Mouse (Mus musculus) brain, embryonic 14.5 days (tissue): ENCODE measurements around the gene Frem2. TPM values are rescaled to one million over a fixed set of nuclear protein-coding genes. Genes with fewer than 3 reads are reported as not detected.

Experiments used
- DNase-seq: peaks from one replicate; pipeline ENCODE4 v3.0.0-alpha.2; 2011; ENCODE audit warnings: low read depth
- CTCF ChIP-seq: fragments of 200-500 bp; IDR thresholded peaks from 2 replicates; pipeline ENCODE4 v1.5.1; 2012; ENCODE audit warnings: inconsistent platforms, mild to moderate bottlenecking, moderate library complexity, borderline replicate concordance; ENCODE audit not compliant: insufficient read depth, insufficient read length; ENCODE audit errors: extremely low read depth
- POLR2A ChIP-seq: fragments of 200-500 bp; IDR thresholded peaks from 2 replicates; pipeline ENCODE4 v1.6.1; 2012; ENCODE audit warnings: mild to moderate bottlenecking, inconsistent platforms, borderline replicate concordance; ENCODE audit not compliant: poor library complexity, insufficient read depth, insufficient read length, severe bottlenecking; ENCODE audit errors: extremely low read depth
- polyA plus RNA-seq: library from polyadenylated mRNA; depleted of rRNA; stranded (reverse); fragments of >200 nt; gene quantifications from 2 replicates; pipeline ENCODE4 v1.2.3, GENCODE M21; 2012

The Frem2 gene
- polyA plus RNA-seq, 1 experiment, result 5.8 TPM

DNA sequence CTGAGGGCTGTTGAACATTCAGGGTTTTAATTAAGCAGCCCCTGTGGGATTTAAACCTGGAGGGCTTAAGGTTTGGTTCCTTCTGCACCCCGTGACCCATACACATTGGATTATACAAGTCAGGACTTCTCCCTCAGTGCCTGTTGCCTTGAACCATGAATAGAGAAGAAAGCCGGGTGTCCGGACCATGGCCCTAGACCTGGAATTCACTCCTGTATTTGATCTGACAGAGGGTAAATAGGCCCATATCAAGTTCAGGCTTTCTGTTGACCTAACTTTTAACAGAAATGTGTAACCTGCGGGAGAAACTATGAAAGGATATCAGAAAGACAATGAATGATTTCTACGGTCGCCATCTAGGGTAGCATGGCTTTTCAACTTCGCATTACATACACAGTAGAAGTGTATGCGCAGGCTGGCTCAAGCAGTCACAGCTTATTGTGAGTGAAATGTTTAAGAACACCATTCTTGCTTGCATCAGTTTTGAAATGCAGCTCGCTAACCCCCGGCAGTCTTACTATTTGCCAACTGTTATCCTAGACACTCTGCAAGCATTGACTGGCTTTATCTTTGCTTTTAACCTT is 77.9 kb downstream of the Frem2 start:
- TF ChIP-seq POLR2A (no peak), CTCF (no peak)
- DNase-seq, result no peak

DNA sequence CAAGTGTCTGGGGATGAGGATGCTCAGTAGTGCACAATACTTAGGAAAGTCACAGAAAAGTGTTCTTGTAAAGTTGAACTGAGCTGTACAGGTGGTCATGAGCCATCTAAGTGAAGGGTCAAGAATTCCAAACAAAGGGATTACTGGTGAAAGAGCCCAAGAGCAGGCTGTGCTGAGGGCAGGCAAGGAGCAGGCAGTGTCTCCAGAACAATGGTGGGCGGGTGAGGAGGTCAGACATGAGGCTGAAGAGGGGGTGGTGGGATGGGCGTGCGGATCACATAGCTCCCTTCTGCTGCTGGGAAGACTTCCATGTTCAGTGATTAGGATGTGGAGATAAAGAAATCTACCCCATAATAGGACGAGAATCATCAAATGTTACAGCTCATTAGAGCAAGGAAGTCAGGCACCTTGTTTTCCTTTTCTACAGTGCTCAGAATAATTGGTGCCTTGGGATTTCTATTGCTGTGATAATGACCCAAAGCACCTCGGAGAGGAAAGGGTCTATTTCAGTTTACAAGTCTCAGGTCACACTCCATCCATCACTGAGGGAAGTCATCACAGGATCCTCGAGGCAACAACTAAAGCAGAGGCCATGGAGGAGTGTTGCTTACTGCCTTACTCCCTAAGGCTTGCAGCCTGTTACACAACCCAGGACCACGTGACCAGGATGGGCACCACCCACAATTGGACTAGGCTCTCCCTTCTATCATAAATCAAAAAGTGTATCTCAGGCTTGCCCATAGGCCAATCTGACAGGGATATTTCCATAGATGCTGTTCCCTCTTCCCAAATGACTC is 80.6 kb downstream of the Frem2 start:
- TF ChIP-seq POLR2A (no peak), CTCF (no peak)
- no peak for DNase-seq

DNA sequence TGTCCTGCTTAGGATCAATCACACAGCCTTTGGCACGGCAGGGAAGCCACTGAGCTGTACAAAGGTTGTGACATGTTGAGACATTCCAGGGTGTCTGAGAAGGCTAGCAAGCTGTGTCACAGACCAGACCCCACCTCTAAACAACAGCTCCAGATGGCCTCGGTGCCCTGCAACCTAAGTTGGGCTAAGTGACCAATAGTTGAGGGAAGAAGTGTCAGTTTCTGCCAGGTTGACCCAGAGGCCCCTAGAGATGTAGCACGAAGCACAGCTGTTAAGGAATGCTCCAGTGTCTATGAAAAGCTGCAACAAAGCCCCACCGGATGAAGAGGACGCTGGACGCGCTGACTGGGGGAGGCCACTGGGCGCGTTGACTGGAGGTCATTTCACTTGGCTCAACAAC is 83.0 kb downstream of the Frem2 start:
- no peak for TF ChIP-seq CTCF
- no peak for TF ChIP-seq POLR2A
- no peak for DNase-seq

DNA sequence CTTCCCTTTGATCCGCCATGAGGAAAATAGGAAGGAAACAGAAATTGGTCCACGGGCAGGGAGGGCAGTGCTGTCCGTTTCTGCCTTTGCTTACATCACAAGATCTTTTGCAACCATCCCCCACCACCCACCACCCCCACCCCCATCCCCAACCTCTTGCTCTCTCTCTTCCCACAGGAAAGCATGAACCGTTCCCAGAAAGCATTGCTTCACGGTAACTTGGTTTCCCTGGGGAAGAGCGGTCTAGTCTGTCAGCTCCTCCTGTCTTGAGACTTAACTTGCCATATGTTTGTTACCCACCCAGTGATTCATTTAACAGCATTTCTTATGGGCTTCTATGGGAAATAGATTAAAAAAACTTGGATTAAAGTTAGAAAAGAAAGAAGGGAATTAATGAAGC is 85.5 kb downstream of the Frem2 start:
- no peak for DNase-seq
- TF ChIP-seq POLR2A, result no peak

GRCm38 (mm10) chr3:53564521-53564920 is 92.6 kb downstream of the Frem2 start:
- TF ChIP-seq POLR2A (no peak), CTCF (no peak)
- peak; percentile 31 for DNase-seq

DNA sequence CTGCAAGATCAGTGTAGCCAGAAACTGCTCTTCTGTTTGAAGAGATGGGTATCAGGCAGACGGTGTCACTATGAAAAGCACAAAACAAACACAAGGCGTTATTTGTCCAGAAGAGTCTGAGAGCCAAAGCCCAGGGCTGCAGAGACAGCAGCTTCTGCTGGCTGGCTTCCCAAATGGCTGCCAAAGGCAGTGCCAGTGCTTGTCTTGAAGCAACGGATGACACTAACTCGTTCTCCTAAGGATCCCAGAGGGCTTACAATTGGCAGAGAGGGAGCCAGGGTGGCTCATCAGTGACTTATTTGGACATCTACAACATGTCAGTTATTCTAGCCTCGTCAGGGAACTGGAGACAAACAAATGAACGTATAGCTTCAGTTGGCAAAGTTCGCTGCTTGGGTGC is 93.4 kb downstream of the Frem2 start:
- DNase-seq, result peak; percentile 91

DNA sequence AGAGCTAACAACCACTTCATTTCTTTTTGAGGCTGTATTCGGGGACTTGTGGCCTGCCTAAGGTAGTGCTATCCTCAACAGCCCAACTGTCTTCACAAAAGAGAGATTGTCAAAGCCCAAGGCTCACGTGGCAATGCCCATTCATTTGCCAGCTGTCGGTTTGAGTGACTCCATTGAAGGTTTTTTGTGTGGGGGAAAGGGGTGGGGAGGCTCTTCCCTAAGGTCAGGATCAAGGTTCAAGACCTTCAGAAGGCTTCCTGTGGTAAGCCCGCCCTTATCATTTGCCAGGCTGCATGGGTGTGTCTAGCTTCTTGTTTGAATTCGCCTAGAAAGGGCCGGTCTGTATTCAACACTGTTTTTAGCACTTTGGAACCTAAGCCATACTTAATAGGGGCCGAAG is 95.3 kb downstream of the Frem2 start:
- peak; percentile 55 for DNase-seq
- TF ChIP-seq POLR2A (no peak), CTCF (no peak)

More for the DNA sequence above, 93.4 kb downstream of the Frem2 start:
- TF ChIP-seq CTCF, result no peak
- no peak for TF ChIP-seq POLR2A

GRCm38 (mm10) chr3:53559056-53559455 is 98.1 kb downstream of the Frem2 start:
- TF ChIP-seq POLR2A, result no peak
- no peak for TF ChIP-seq CTCF
- DNase-seq, result no peak

- no peak for TF ChIP-seq CTCF
- no peak for TF ChIP-seq POLR2A
- DNase-seq, result peak; percentile 48
Measured at GRCm38 (mm10) chr3:53558230-53558629, 98.9 kb downstream of the Frem2 start.

DNA sequence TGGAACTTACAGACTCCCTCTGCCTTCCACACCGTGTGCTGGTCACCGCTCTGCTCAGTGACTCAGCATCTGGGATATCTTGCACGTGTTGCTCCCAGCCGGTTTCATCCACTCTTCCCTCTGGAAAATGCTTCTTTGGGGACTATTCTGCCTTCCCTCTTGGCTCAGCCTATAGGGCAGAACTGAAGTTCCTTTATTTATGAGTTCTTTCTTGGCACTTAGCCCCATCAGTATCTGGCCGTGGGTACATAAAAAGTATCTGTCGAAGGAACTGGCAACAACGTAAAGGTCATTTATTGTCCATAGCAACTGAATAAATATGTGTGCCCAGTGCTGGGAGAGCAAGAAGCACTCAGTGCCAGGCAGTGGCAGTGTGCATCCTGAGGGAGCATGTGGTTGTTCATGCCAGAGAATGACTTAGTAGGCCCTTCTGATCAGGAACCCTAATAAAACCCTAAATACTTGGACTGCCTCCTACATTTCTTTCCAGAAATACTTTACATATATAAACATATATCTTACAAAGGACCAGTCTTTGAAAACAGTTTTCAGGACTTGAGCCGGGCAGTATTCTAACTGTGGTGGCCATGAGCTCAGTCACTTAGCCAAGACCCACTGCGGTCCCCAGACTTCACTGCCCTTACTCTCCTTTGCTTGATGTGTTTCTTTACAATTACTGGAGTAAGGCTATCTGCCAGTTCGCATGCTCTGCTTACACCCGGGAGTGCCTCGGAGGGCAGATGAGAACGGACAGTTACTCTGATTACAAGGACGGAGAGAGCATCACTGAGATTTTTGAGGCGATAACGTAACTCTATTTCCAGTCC is 99.6 kb downstream of the Frem2 start:
- DNase-seq, result peak; percentile 75
- TF ChIP-seq POLR2A, result no peak
- no peak for TF ChIP-seq CTCF
